Mouse (Mus musculus) liver, embryonic 11.5 days (tissue): Measurements from ENCODE around the gene Rnaseh2a. TPM values are rescaled to one million over a fixed set of nuclear protein-coding genes. Genes with fewer than 3 reads are reported as not detected.
A peak's percentile ranks its signal among the peaks of the same experiment; 100 is the strongest.

ENCODE experiments used
- ATAC-seq: fragments of 200-750 bp; cut with Nextera tagmentation; replicated peaks from 2 replicates; pipeline ENCODE4 v1.8.0; 2017; ENCODE audit warnings: moderate number of reproducible peaks, mild to moderate bottlenecking, moderate TSS enrichment, moderate library complexity; ENCODE audit not compliant: low FRiP score
- DNase-seq: peaks from one replicate; pipeline ENCODE4 v3.0.0-alpha.2; 2017; ENCODE audit warnings: low spot score
- H3K27ac ChIP-seq: fragments of 300-500 bp; sonication (generic); 2 replicates; pipeline ENCODE4 v1.5.1; 2014; ENCODE audit warnings: mild to moderate bottlenecking, low read depth, low read length, control low read depth
- H3K27me3 ChIP-seq: fragments of 300-500 bp; sonication (generic); replicated peaks from 2 replicates; pipeline ENCODE4 v1.6.1; 2014; ENCODE audit warnings: low read length, mixed read lengths; ENCODE audit not compliant: control insufficient read depth, insufficient read depth
- H3K36me3 ChIP-seq: fragments of 300-500 bp; sonication (generic); 2 replicates; pipeline ENCODE4 v1.6.1; 2014; ENCODE audit warnings: mild to moderate bottlenecking, low read length, moderate library complexity, mixed read lengths; ENCODE audit not compliant: control insufficient read depth, insufficient read depth
- H3K4me1 ChIP-seq: fragments of 300-500 bp; sonication (generic); replicated peaks from 2 replicates; pipeline ENCODE4 v1.6.1; 2014; ENCODE audit warnings: low read length, mixed read lengths; ENCODE audit not compliant: control insufficient read depth, insufficient read depth
- H3K4me2 ChIP-seq: fragments of 300-500 bp; sonication (generic); 2 replicates; pipeline ENCODE4 v1.6.1; 2014; ENCODE audit warnings: mild to moderate bottlenecking, control low read depth, moderate library complexity
- H3K4me3 ChIP-seq: fragments of 300-500 bp; sonication (generic); 2 replicates; pipeline ENCODE4 v1.5.1; 2014; ENCODE audit warnings: low read depth, low read length, control low read depth
- H3K9ac ChIP-seq: fragments of 300-500 bp; sonication (generic); 2 replicates; pipeline ENCODE4 v1.6.1; 2014; ENCODE audit warnings: low read depth, low read length, control low read depth
- H3K9me3 ChIP-seq: fragments of 300-500 bp; sonication (generic); 2 replicates; pipeline ENCODE4 v1.6.1; 2016; ENCODE audit warnings: low read length, inconsistent platforms, mixed read lengths; ENCODE audit not compliant: control insufficient read depth
- WGBS: fragments of 180-500 bp; shearing (Covaris S2); extraction: QIAGEN DNeasy Blood & Tissue Kit; methylation state at CpG from one replicate; pipeline ENCODE4 v1.1.7; 2014; 5-methylcytosine and 5-hydroxymethylcytosine counted together
- polyA plus RNA-seq: library from polyadenylated mRNA; unstranded; fragments of >200 nt; fragmentation: Nextera tagmentation; extraction: Ambion mirVana; gene quantifications from 2 replicates; pipeline ENCODE4 v1.2.1, GENCODE M21; 2014

Rnaseh2a gene
- polyA plus RNA-seq, 1 experiment from 2014 or later, result 197 TPM

GRCm38 (mm10) chr8:84963952-84964351 lies 5.6 kb downstream of the Rnaseh2a start:
- peak overlapping the region; percentile 89; the same call in 1 of the 2 replicates for H3K4me3 ChIP-seq
- H3K27me3 ChIP-seq, result no peaks in the 10 kb centered on the region
- ATAC-seq (no peak), DNase-seq (no peak)
- no peaks in the 10 kb centered on the region for H3K9me3 ChIP-seq
- peaks cover 40% of the 10 kb centered on the region for H3K4me1 ChIP-seq
- H3K27ac ChIP-seq, result no peak overlapping the region
- peak overlapping the region; percentile 97 for H3K4me2 ChIP-seq
- peaks cover 18% of the 10 kb centered on the region for H3K36me3 ChIP-seq
- H3K9ac ChIP-seq, result no peak overlapping the region
- WGBS, result 85% methylated on average over 4 of the region's 4 CpGs

- Histone ChIP-seq H3K9me3 (no peaks in the 10 kb centered on the region), H3K27ac (no peak overlapping the region), H3K4me2 (no peak overlapping the region), H3K9ac (no peak overlapping the region), H3K4me3 (no peak overlapping the region), H3K36me3 (peaks cover 18% of the 10 kb centered on the region), H3K4me1 (peaks cover 5% of the 10 kb centered on the region), H3K27me3 (no peaks in the 10 kb centered on the region)
- DNase-seq, result no peak
- no peak for ATAC-seq
- 86% methylated on average over 7 of the region's 7 CpGs for WGBS
Measured at GRCm38 (mm10) chr8:84959811-84960210, 9.8 kb downstream of the Rnaseh2a start.

- ATAC-seq, result no peak
- H3K36me3 ChIP-seq, result peaks cover 11% of the 10 kb centered on the region
Measured at GRCm38 (mm10) chr8:84956768-84957167, 12.8 kb downstream of the Rnaseh2a start.

GRCm38 (mm10) chr8:84952612-84953255 lies 16.8 kb downstream of the Rnaseh2a start:
- Histone ChIP-seq H3K9ac (no peak overlapping the region), H3K27me3 (peaks cover 44% of the 10 kb centered on the region), H3K4me2 (peak overlapping the region; percentile 42), H3K9me3 (no peaks in the 10 kb centered on the region), H3K4me1 (peaks cover 3% of the 10 kb centered on the region; the same call in 1 of the 2 replicates), H3K4me3 (no peak overlapping the region), H3K27ac (no peak overlapping the region), H3K36me3 (no peaks in the 10 kb centered on the region; the same call in 1 of the 2 replicates)
- ATAC-seq, result no peak; the same call in 1 of the 2 replicates
- 7% methylated on average over 18 of the region's 18 CpGs for WGBS
- DNase-seq, result no peak

More at GRCm38 (mm10) chr8:84956768-84957167, 12.8 kb downstream of the Rnaseh2a start:
- Histone ChIP-seq H3K9ac (no peak overlapping the region), H3K4me2 (no peak overlapping the region), H3K27me3 (peaks cover 15% of the 10 kb centered on the region), H3K27ac (no peak overlapping the region), H3K4me3 (no peak overlapping the region), H3K9me3 (no peaks in the 10 kb centered on the region), H3K4me1 (peaks cover 3% of the 10 kb centered on the region; the same call in 1 of the 2 replicates)
- WGBS, result 49% methylated on average over 2 of the region's 2 CpGs
- no peak for DNase-seq

DNA sequence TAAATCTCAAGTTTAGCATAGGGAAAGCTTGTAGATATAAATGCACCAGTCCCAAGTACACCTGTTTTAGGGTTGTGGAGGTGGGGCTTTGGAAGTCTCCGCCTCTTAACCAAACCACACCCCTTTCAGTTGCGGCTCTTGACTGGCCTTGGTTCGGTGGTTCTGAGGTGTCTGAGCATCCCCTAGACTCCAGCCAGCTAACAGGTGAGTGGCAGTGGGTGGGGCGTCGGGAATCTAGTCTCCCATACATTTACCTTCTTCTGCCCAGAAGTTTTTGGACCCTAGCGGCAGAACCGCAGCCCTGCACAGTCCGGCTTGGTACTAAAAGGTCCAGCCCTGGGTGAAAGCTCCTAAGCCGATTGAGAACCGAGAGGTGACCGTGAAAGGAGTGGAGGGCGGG lies 19.8 kb downstream of the Rnaseh2a start:
- no peak overlapping the region for H3K9ac ChIP-seq
- ATAC-seq (no peak), DNase-seq (no peak)
- H3K4me3 ChIP-seq, result no peak overlapping the region
- no peak overlapping the region for H3K4me2 ChIP-seq
- H3K36me3 ChIP-seq, result no peaks in the 10 kb centered on the region
- 16% methylated on average over 12 of the region's 12 CpGs for WGBS
- H3K27ac ChIP-seq, result no peak overlapping the region
- peaks cover 71% of the 10 kb centered on the region for H3K27me3 ChIP-seq
- H3K9me3 ChIP-seq, result no peaks in the 10 kb centered on the region
- peaks cover 9% of the 10 kb centered on the region for H3K4me1 ChIP-seq

- Histone ChIP-seq H3K36me3 (no peaks in the 10 kb centered on the region), H3K9ac (no peak overlapping the region), H3K27ac (no peak overlapping the region), H3K4me3 (no peak overlapping the region), H3K4me2 (no peak overlapping the region), H3K27me3 (peaks cover 78% of the 10 kb centered on the region), H3K4me1 (peaks cover 13% of the 10 kb centered on the region), H3K9me3 (no peaks in the 10 kb centered on the region)
- DNase-seq, result peak; percentile 74
- 12% methylated on average over 9 of the region's 9 CpGs for WGBS
- no peak for ATAC-seq
Measured at GRCm38 (mm10) chr8:84947241-84947545, 22.4 kb downstream of the Rnaseh2a start.

- peaks cover 74% of the 10 kb centered on the region for H3K27me3 ChIP-seq
- peaks cover 13% of the 10 kb centered on the region for H3K4me1 ChIP-seq
- no peaks in the 10 kb centered on the region for H3K9me3 ChIP-seq
- no peaks in the 10 kb centered on the region for H3K36me3 ChIP-seq
- no peak within 1 kb of the TSS for H3K9ac ChIP-seq
- ATAC-seq (no peak), DNase-seq (no peak)
- peak within 1 kb of the TSS; percentile 47 for H3K4me3 ChIP-seq
- peak within 1 kb of the TSS; percentile 70 for H3K4me2 ChIP-seq
- H3K27ac ChIP-seq, result no peak within 1 kb of the TSS
- WGBS, result 11% methylated on average over 17 of the region's 17 CpGs
Measured at GRCm38 (mm10) chr8:84946528-84947240, 22.9 kb downstream of the Rnaseh2a start, which contains the start of gene Rtbdn. Rtbdn (plus strand) TSS chr8:84946991.

- peak overlapping the region; percentile 47 for H3K4me3 ChIP-seq
- H3K27me3 ChIP-seq, result peaks cover 70% of the 10 kb centered on the region
- no peaks in the 10 kb centered on the region for H3K9me3 ChIP-seq
- no peak overlapping the region for H3K9ac ChIP-seq
- 2% methylated on average over 62 of the region's 67 CpGs for WGBS
- DNase-seq (no peak), ATAC-seq (0 out of 2 replicates have a peak, but pooled peaks have one; percentile 5)
- no peaks in the 10 kb centered on the region for H3K36me3 ChIP-seq
- peak overlapping the region; percentile 70 for H3K4me2 ChIP-seq
- peaks cover 13% of the 10 kb centered on the region for H3K4me1 ChIP-seq
- no peak overlapping the region for H3K27ac ChIP-seq
Measured at GRCm38 (mm10) chr8:84945633-84946527, 23.7 kb downstream of the Rnaseh2a start.
